Mouse (Mus musculus) kidney, embryonic 16.5 days (tissue): Measurements from ENCODE around the gene Slc17a4. TPM values are rescaled to one million over a fixed set of nuclear protein-coding genes. Genes with fewer than 3 reads are reported as not detected.

Experiments used
- ATAC-seq: fragments of 200-750 bp; cut with Nextera tagmentation; 2 replicates; pipeline ENCODE4 v1.8.0; 2017; ENCODE audit warnings: moderate TSS enrichment; ENCODE audit not compliant: low FRiP score, low TSS enrichment
- H3K27ac ChIP-seq: fragments of 300-500 bp; sonication (generic); 2 replicates; pipeline ENCODE4 v1.5.1; 2014; ENCODE audit warnings: low read length
- H3K27me3 ChIP-seq: fragments of 300-500 bp; sonication (generic); 2 replicates; pipeline ENCODE4 v1.6.1; 2014; ENCODE audit warnings: low read length, control low read depth, mixed read lengths; ENCODE audit not compliant: insufficient read depth
- H3K36me3 ChIP-seq: fragments of 300-500 bp; sonication (generic); 2 replicates; pipeline ENCODE4 v1.6.1; 2014; ENCODE audit warnings: low read length, control low read depth, mixed read lengths; ENCODE audit not compliant: insufficient read depth
- H3K4me1 ChIP-seq: fragments of 300-500 bp; sonication (generic); 2 replicates; pipeline ENCODE4 v1.6.1; 2014; ENCODE audit warnings: low read length, control low read depth, mixed read lengths; ENCODE audit not compliant: insufficient read depth
- H3K4me2 ChIP-seq: fragments of 300-500 bp; sonication (generic); replicated peaks from 2 replicates; pipeline ENCODE4 v1.6.1; 2014; ENCODE audit warnings: low read depth, low read length
- H3K4me3 ChIP-seq: fragments of 300-500 bp; sonication (generic); 2 replicates; pipeline ENCODE4 v1.5.1; 2014; ENCODE audit warnings: mild to moderate bottlenecking, low read length
- H3K9ac ChIP-seq: fragments of 300-500 bp; sonication (generic); replicated peaks from 2 replicates; pipeline ENCODE4 v1.6.1; 2014; ENCODE audit warnings: low read length
- H3K9me3 ChIP-seq: fragments of 300-500 bp; sonication (generic); 2 replicates; pipeline ENCODE4 v1.6.1; 2016; ENCODE audit warnings: low read length, control low read depth
- WGBS: fragments of 180-500 bp; shearing (Covaris S2); extraction: QIAGEN DNeasy Blood & Tissue Kit; methylation state at CpG from one replicate; pipeline ENCODE4 v1.1.7; 2014; 5-methylcytosine and 5-hydroxymethylcytosine counted together
- polyA plus RNA-seq: library from polyadenylated mRNA; unstranded; fragments of >200 nt; fragmentation: Nextera tagmentation; extraction: Ambion mirVana; gene quantifications from 2 replicates; pipeline ENCODE4 v1.2.1, GENCODE M21; 2015

Slc17a4 gene
- polyA plus RNA-seq, 1 experiment from 2014 or later = 4.9 TPM

DNA sequence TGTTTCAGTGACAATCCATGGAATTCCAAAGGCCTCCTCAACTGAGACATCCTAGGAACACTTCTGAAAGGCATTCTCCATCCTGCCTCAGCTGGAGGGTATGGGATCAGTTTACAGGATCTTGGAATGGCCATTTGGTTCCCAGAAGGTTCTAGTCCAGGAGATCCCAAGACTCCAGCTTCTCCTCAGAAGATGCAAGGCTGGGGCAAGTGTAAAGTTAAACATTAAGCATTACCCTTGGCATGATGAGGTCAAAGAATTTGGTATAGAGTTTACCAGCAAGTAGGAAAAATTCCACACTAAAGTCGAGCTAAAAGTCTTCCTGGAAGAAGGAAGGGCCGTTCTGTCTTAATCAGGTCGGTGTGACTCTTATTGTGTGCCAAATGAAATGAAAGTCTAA, 44.8 kb downstream of the Slc17a4 start:
- Histone ChIP-seq H3K4me1 (peaks cover 6% of the 10 kb centered on the region; the same call in 1 of the 2 replicates), H3K4me3 (no peak overlapping the region), H3K36me3 (no peaks in the 10 kb centered on the region), H3K9ac (no peak overlapping the region), H3K27ac (0 out of 2 replicates have a peak overlapping the region, but pooled peaks have one; percentile 16), H3K9me3 (no peaks in the 10 kb centered on the region), H3K4me2 (no peak overlapping the region), H3K27me3 (no peaks in the 10 kb centered on the region)
- ATAC-seq = no peak
- 73% methylated on average over 3 of the region's 3 CpGs for WGBS

GRCm38 (mm10) chr13:23868790-23869533, 45.8 kb downstream of the Slc17a4 start:
- H3K27me3 ChIP-seq = no peaks in the 10 kb centered on the region
- no peak overlapping the region for H3K27ac ChIP-seq
- no peak overlapping the region for H3K4me2 ChIP-seq
- H3K4me1 ChIP-seq = peaks cover 6% of the 10 kb centered on the region; the same call in 1 of the 2 replicates
- H3K9me3 ChIP-seq = no peaks in the 10 kb centered on the region
- H3K36me3 ChIP-seq = no peaks in the 10 kb centered on the region
- WGBS = 83% methylated on average over 8 of the region's 8 CpGs
- no peak for ATAC-seq
- no peak overlapping the region for H3K9ac ChIP-seq
- no peak overlapping the region for H3K4me3 ChIP-seq

DNA sequence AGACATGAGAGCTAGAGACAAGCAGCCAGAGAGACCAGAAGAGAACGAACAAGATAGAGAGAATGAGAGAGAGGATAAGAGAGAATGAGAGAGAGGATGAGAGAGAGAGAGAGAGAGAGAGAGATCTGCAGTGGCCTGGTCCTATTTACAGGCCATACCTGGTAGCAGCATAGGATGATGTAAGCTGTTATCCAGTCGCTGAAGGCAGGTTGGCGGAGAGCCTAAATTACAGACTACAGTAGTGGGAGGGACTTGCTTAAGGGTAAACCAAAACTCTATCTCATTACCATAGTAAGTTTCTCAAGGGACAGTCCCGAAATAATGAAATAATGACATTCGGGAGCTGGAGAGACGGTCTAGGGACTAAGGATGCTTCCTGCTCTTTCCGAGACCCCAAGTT, 47.4 kb downstream of the Slc17a4 start, which contains the start of gene Slc17a1:
Gene Slc17a1 (plus strand): TSS at position 346 of the 400 bp plus-strand sequence.
- WGBS = 86% methylated on average over 7 of the region's 7 CpGs
- Histone ChIP-seq H3K4me2 (no peak within 1 kb of the TSS), H3K4me3 (no peak within 1 kb of the TSS), H3K9ac (no peak within 1 kb of the TSS), H3K27me3 (no peaks in the 10 kb centered on the region), H3K4me1 (peaks cover 6% of the 10 kb centered on the region; the same call in 1 of the 2 replicates), H3K27ac (no peak within 1 kb of the TSS), H3K36me3 (no peaks in the 10 kb centered on the region), H3K9me3 (no peaks in the 10 kb centered on the region)
- no peak for ATAC-seq

GRCm38 (mm10) chr13:23867000-23867399, 47.8 kb downstream of the Slc17a4 start:
- no peak for ATAC-seq
- H3K4me2 ChIP-seq = no peak overlapping the region
- no peaks in the 10 kb centered on the region for H3K36me3 ChIP-seq
- 86% methylated on average over 6 of the region's 6 CpGs for WGBS
- no peaks in the 10 kb centered on the region for H3K9me3 ChIP-seq
- peaks cover 6% of the 10 kb centered on the region; the same call in 1 of the 2 replicates for H3K4me1 ChIP-seq
- H3K4me3 ChIP-seq = no peak overlapping the region
- H3K27ac ChIP-seq = no peak overlapping the region
- H3K9ac ChIP-seq = no peak overlapping the region
- no peaks in the 10 kb centered on the region for H3K27me3 ChIP-seq

DNA sequence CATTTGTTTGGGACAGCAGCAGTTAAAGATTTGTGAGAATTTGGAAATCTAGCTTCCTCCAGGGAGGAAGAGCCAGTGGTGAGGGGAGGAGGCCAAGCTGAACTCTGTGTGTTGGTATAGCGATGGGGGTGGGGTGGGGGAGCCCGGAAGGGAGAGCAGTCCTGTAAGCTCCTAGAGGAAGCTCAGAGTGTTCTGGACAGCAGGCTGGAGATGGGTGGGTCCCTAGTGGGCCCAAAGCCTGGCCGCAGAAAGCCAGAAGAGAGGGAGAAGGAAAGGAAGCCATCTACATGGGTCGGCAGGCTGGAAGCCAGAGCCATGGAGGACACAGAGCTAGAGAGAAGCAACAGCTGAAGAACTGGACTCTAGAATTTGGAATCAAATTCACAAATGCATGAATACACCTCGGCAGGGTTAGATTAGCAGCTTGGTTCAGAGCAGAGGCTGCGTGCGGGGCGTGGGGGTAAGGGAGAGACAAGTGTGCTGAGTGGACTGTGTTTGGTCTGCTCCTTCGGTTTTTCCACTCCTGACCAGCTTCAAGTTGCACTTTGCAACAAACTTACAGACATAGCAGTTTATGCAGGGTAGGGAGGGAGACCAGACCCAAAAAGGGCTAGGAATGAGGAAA, 48.6 kb downstream of the Slc17a4 start:
- ATAC-seq = peak; percentile 61; the same call in 1 of the 2 replicates
- Histone ChIP-seq H3K27ac (peak overlapping the region; percentile 6; the same call in 1 of the 2 replicates), H3K4me1 (peaks cover 6% of the 10 kb centered on the region; the same call in 1 of the 2 replicates), H3K9ac (no peak overlapping the region), H3K4me3 (no peak overlapping the region), H3K36me3 (no peaks in the 10 kb centered on the region), H3K9me3 (no peaks in the 10 kb centered on the region), H3K27me3 (no peaks in the 10 kb centered on the region), H3K4me2 (no peak overlapping the region)
- WGBS = 59% methylated on average over 9 of the region's 9 CpGs

DNA sequence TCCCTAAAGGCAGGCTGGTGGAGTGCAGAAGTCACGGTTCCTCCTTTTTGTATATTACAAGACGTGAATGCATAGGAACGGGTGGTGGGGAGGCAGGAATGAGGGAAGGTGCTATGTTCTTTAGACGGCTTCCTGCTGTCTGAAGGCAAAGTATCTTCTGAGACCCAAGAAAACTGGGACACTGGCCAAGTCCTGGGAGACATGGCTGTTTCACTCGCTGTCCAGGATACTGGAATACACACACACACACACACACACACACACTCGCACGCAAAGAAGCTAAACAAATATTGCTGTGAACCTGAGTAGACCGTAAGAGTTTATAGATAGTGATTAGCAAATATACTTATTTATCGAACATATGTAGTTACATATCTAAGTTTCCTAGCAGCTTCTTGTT, 50.1 kb downstream of the Slc17a4 start:
- H3K27me3 ChIP-seq = no peaks in the 10 kb centered on the region
- H3K4me3 ChIP-seq = no peak overlapping the region
- no peak overlapping the region for H3K27ac ChIP-seq
- peaks cover 3% of the 10 kb centered on the region; the same call in 1 of the 2 replicates for H3K4me1 ChIP-seq
- H3K4me2 ChIP-seq = no peak overlapping the region
- no peaks in the 10 kb centered on the region for H3K9me3 ChIP-seq
- no peak for ATAC-seq
- no peaks in the 10 kb centered on the region for H3K36me3 ChIP-seq
- 67% methylated on average over 9 of the region's 9 CpGs for whole genome bisulfite sequencing
- no peak overlapping the region for H3K9ac ChIP-seq

GRCm38 (mm10) chr13:23861815-23862214, 53.0 kb downstream of the Slc17a4 start:
- no peak for ATAC-seq
- no peak overlapping the region for H3K9ac ChIP-seq
- no peak overlapping the region for H3K27ac ChIP-seq
- H3K9me3 ChIP-seq = no peaks in the 10 kb centered on the region
- no peak overlapping the region for H3K4me2 ChIP-seq
- no peaks in the 10 kb centered on the region for H3K27me3 ChIP-seq
- H3K36me3 ChIP-seq = no peaks in the 10 kb centered on the region
- H3K4me3 ChIP-seq = no peak overlapping the region
- H3K4me1 ChIP-seq = peaks cover 3% of the 10 kb centered on the region; the same call in 1 of the 2 replicates

- Histone ChIP-seq H3K9me3 (no peaks in the 10 kb centered on the region), H3K27me3 (no peaks in the 10 kb centered on the region), H3K4me3 (no peak overlapping the region), H3K27ac (no peak overlapping the region), H3K9ac (no peak overlapping the region), H3K4me2 (no peak overlapping the region), H3K4me1 (no peaks in the 10 kb centered on the region), H3K36me3 (no peaks in the 10 kb centered on the region)
- ATAC-seq = no peak
- WGBS = 60% methylated on average over 3 of the region's 3 CpGs
These were observed 58.4 kb downstream of the Slc17a4 start for GRCm38 (mm10) chr13:23856401-23856800.

DNA sequence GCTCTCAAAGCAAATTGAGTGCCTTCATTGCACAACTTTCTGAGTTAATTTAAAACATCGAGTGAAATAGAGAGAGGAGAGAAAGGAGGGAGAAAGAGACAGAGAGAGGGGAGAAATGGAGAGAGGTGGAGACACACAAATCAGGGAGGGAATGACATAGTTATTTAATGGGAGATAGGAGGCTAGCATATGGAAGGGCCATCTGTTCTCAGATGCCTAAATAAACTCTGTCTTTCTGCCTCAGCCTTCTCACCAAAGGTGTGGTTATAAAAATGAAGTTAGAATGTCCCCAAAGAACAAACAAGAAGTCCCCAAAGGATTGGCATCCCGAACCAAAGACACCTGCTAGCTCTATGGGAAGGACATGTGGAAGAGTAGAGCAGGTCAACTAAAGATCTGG, 65.5 kb downstream of the Slc17a4 start:
- H3K4me1 ChIP-seq = no peaks in the 10 kb centered on the region
- H3K4me2 ChIP-seq = no peak overlapping the region
- no peak overlapping the region for H3K27ac ChIP-seq
- no peaks in the 10 kb centered on the region for H3K27me3 ChIP-seq
- WGBS = 79% methylated on average over 2 of the region's 2 CpGs
- H3K4me3 ChIP-seq = no peak overlapping the region
- H3K9me3 ChIP-seq = no peaks in the 10 kb centered on the region
- no peak for ATAC-seq
- H3K9ac ChIP-seq = no peak overlapping the region
- no peaks in the 10 kb centered on the region for H3K36me3 ChIP-seq
